Mouse (Mus musculus) kidney, adult 2 months (tissue): ENCODE measurements around the gene Slc6a9. TPM values are rescaled to one million over a fixed set of nuclear protein-coding genes. Genes with fewer than 3 reads are reported as not detected.

ENCODE experiments used
- DNase-seq: peaks from one replicate; pipeline ENCODE4 v3.0.0; 2021
- H3K27ac ChIP-seq: fragments of 200-500 bp; 2 replicates; pipeline ENCODE4 v1.5.1; 2012; ENCODE audit warnings: low read depth, low read length, control low read depth, inconsistent platforms; ENCODE audit not compliant: insufficient read depth
- H3K27me3 ChIP-seq: fragments of 200-500 bp; replicated peaks from 2 replicates; pipeline ENCODE4 v1.6.1; 2012; ENCODE audit warnings: mild to moderate bottlenecking, moderate library complexity, low read length, inconsistent platforms; ENCODE audit not compliant: control insufficient read depth, insufficient read depth
- H3K36me3 ChIP-seq: fragments of 200-500 bp; 2 replicates; pipeline ENCODE4 v1.6.1; 2012; ENCODE audit warnings: mild to moderate bottlenecking, moderate library complexity, low read length, inconsistent platforms; ENCODE audit not compliant: control insufficient read depth, insufficient read depth
- H3K4me1 ChIP-seq: fragments of 200-500 bp; 2 replicates; pipeline ENCODE4 v1.6.1; 2011; ENCODE audit warnings: low read length; ENCODE audit not compliant: control insufficient read depth, insufficient read depth
- H3K4me3 ChIP-seq: fragments of 200-500 bp; 2 replicates; pipeline ENCODE4 v1.5.1; 2011; ENCODE audit warnings: mild to moderate bottlenecking, low read depth, low read length, control low read depth; ENCODE audit not compliant: insufficient read depth
- CTCF ChIP-seq: fragments of 200-500 bp; conservative IDR thresholded peaks from 2 replicates; pipeline ENCODE4 v1.5.1; 2011; ENCODE audit warnings: low read depth, mild to moderate bottlenecking, control low read depth, low read length, moderate library complexity, mixed read lengths; ENCODE audit not compliant: insufficient read depth, insufficient read length
- POLR2A ChIP-seq: fragments of 200-500 bp; IDR thresholded peaks from one replicate; pipeline ENCODE4 v1.6.1; 2011; ENCODE audit warnings: low read depth, low read length, control low read depth
- WGBS: fragments of 180-500 bp; shearing (Covaris S2); methylation state at CpG from one replicate; pipeline ENCODE4 v1.1.7; 2018; 5-methylcytosine and 5-hydroxymethylcytosine counted together
- polyA plus RNA-seq: library from polyadenylated mRNA; depleted of rRNA; stranded (reverse); fragments of >200 nt; gene quantifications from 2 replicates; pipeline ENCODE4 v1.2.3, GENCODE M21; 2012

Gene Slc6a9
- polyA plus RNA-seq, 1 experiment = 19.2 TPM

DNA sequence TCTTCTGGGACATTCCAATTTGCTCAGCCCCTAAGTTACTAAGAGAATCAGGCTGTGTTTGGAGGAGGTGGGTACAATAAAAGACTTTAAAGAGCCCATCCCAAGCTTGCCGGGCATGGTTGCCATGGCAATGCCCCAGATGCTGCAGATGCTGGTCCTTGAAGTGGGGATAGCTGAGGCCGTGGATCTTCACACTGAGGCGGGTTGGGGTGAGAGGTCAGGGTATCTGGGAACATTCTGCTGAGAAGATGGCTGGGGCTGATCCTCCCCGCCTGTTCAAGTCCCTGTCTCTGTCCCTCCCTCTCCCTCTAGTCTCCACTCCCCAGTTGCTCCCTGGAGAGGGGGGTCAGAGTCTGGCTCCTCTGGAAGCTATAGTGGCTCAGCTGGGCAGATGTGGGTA, 20.0 kb upstream of the Slc6a9 start:
- no peaks in the 10 kb centered on the region for H3K4me1 ChIP-seq
- no peaks in the 10 kb centered on the region for H3K36me3 ChIP-seq
- no peak overlapping the region for H3K4me3 ChIP-seq
- TF ChIP-seq POLR2A = no peak
- TF ChIP-seq CTCF = no peak
- H3K27ac ChIP-seq = no peak overlapping the region
- 54% methylated on average over 4 of the region's 4 CpGs for WGBS
- no peak for DNase-seq
- H3K27me3 ChIP-seq = no peaks in the 10 kb centered on the region

DNA sequence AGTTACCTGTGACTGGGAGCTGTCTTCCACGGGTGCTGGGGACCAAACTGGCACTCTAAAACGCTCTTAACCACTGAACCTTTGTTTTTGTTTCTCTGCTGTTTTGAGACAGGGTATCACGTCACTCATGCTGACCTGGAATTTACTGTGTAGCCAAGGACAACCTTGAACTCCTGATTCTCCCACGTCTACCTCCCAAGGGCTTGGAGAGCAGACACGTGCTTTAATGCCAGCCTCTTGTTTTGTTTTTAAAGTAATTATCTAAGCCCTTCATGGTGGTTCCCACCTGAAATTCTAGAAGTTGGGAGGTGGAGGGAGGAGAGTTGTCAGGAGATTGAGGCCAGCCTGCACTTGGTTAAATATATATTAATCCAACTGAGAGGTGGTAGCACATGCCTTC, 17.5 kb upstream of the Slc6a9 start:
- Histone ChIP-seq H3K4me3 (no peak overlapping the region), H3K4me1 (no peaks in the 10 kb centered on the region), H3K27ac (no peak overlapping the region), H3K27me3 (no peaks in the 10 kb centered on the region), H3K36me3 (no peaks in the 10 kb centered on the region)
- DNase-seq = no peak
- WGBS = 48% methylated on average over 5 of the region's 5 CpGs
- no peak for TF ChIP-seq POLR2A
- TF ChIP-seq CTCF = no peak

DNA sequence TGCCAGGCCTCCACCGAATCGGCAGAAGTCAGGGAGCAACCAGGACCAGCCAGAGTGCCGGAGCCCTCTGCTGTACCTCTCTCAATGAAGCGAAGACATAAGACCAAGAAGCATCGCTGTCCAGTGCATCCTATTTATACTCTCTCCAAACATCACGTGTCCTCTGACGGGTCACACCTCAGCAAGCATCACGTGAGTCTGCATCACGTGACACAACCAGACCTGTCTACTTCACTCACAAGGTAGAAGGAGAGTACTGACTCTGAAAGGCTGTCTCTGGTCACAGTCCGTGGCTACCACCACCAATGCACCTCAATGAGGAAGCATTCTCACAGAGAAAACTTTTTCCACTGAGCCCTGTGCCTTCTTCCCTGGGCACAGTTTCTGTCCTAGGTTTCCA, 16.3 kb upstream of the Slc6a9 start:
- TF ChIP-seq CTCF = no peak
- no peak for TF ChIP-seq POLR2A
- H3K4me3 ChIP-seq = no peak overlapping the region
- 93% methylated on average over 10 of the region's 10 CpGs for WGBS

DNA sequence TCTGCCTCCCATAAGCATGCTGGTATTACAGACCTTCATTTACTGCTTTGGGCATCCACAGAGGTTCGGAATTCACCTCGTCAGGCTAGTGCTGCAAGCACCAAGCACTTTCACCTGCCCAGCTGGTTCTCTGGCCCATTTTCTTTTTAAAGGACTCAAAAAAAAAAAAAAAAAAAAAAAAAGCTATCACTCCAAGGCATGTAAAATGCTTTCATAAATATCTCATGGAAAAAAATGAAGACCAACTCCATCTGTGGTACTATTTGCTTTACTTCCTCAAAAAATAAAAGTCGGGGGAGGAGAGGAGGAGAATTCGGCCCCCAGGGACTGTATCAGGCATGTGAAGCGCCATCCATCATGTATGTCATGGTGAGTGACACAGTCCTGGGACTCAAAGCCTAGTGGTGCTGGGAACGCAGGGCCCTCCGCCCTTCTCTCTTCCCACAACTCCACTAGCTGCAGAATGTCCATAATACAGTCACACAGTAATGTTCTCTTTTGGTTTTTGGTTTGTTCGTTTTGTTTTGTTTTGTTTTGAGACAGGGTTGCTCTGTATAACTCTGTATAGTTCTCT, 5.6 kb upstream of the Slc6a9 start:
- H3K36me3 ChIP-seq = no peaks in the 10 kb centered on the region
- no peak for DNase-seq
- H3K27ac ChIP-seq = no peak overlapping the region
- no peak overlapping the region for H3K4me3 ChIP-seq
- 73% methylated on average over 8 of the region's 8 CpGs for WGBS
- H3K4me1 ChIP-seq = 0 out of 2 replicates have a peak, but pooled peaks cover 2% of the 10 kb centered on the region
- no peaks in the 10 kb centered on the region for H3K27me3 ChIP-seq
- TF ChIP-seq CTCF (no peak), POLR2A (no peak)

More for the DNA sequence above, 16.3 kb upstream of the Slc6a9 start:
- no peak for DNase-seq
- Histone ChIP-seq H3K36me3 (no peaks in the 10 kb centered on the region), H3K27me3 (no peaks in the 10 kb centered on the region), H3K27ac (no peak overlapping the region), H3K4me1 (no peaks in the 10 kb centered on the region)

DNA sequence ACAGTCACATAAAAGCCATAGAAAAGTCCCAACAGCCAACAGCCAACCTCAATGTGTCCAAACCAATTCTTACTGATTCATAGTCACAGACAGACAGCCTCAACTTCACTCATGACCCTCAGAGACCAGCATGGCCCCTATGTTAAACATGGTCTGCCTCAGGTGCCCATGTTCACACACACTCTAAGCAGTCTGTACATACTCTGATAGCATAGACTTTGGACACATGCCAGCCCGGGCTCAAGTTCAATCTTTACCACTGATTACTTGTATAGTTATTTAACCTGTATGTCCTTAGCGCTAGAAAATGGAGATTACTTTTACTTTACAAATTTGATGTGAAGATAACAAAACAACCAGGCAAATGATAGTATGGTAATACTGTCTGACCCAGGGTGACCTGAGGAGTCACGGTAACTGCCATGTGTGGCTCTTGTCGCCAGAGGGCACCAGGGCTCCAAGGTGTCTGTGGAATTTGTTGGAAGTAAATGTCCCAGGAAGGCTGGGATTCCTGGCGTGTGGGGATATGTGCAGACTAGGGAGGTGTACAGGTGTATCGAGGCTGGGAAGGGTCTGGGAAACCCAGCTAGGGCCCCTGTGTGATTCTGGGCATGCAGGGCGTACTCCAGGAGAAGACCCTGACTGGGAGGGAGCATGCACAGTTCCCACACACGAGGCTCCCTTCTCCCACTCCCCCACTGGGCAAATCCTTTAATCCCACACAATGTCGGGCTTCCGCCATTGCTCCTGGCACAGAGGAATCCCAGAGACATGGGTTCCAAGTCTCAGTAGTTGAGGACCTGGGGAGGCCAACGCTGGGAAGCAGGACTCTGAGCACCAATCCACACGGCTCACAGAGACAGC, 4.8 kb upstream of the Slc6a9 start:
- no peak overlapping the region for H3K27ac ChIP-seq
- H3K27me3 ChIP-seq = no peaks in the 10 kb centered on the region
- no peak overlapping the region for H3K4me3 ChIP-seq
- H3K4me1 ChIP-seq = 0 out of 2 replicates have a peak, but pooled peaks cover 2% of the 10 kb centered on the region
- peak; percentile 99; the same call in 1 of the 2 replicates for TF ChIP-seq CTCF
- no peak for TF ChIP-seq POLR2A
- H3K36me3 ChIP-seq = no peaks in the 10 kb centered on the region
- WGBS = 9% methylated on average over 12 of the region's 12 CpGs
- DNase-seq = peak; percentile 86

DNA sequence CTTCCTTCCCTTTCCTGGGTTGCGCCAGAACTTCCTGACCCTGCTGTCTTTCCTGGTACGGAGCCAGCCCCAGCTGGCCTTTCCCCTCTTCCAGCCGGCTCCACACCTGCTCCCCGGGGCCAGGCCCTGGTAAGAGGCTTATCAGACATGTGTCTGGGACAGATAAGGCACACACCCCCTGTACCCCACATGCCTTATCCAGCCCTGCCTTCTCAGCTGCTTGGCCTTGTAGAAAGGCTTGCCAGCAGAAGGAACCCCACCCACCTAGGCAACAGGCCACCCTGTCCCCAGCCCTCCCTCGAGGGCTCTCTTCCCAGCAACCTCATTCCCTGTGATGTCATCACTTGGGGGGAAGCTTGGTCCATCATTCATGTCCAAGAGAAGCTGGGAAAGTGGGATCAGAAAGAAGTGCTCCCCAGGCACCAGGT, 4.2 kb upstream of the Slc6a9 start:
- 0 out of 2 replicates have a peak, but pooled peaks cover 2% of the 10 kb centered on the region for H3K4me1 ChIP-seq
- no peaks in the 10 kb centered on the region for H3K27me3 ChIP-seq
- WGBS = 9% methylated on average over 5 of the region's 5 CpGs
- H3K4me3 ChIP-seq = no peak overlapping the region
- no peak overlapping the region for H3K27ac ChIP-seq
- peak; percentile 65 for DNase-seq
- no peaks in the 10 kb centered on the region for H3K36me3 ChIP-seq
- TF ChIP-seq POLR2A = no peak
- TF ChIP-seq CTCF = no peak

DNA sequence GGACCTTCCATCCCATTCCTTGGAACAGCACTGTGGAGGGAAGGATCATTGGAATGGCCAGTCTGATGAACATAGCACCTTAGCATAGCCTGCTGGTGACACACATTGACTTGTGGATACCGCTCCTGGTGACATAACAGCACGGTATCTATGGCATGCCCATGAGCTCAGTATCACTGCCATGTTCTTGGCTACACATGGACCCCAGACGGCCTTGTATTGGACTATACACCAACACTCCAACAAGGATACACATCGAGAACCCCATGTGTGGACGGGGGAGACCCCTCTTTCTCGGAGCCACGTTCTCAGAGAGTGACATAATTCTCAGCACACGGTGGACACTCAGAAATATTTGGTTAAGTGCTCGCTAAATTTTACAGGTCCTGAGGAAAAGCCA, 3.5 kb upstream of the Slc6a9 start:
- no peak for TF ChIP-seq CTCF
- TF ChIP-seq POLR2A = no peak
- WGBS = 96% methylated on average over 9 of the region's 9 CpGs

More for the DNA sequence above, 3.5 kb upstream of the Slc6a9 start:
- Histone ChIP-seq H3K4me3 (no peak overlapping the region), H3K27me3 (no peaks in the 10 kb centered on the region), H3K4me1 (0 out of 2 replicates have a peak, but pooled peaks cover 2% of the 10 kb centered on the region), H3K27ac (no peak overlapping the region), H3K36me3 (no peaks in the 10 kb centered on the region)
- DNase-seq = no peak
